Mouse (Mus musculus) liver, postnatal 0 days (tissue): ENCODE data around the gene Sypl2. TPM values are rescaled to one million over a fixed set of nuclear protein-coding genes. Genes with fewer than 3 reads are reported as not detected.
"Not testable (repeated sequence)": the region's sequence is repeated elsewhere in the genome, so short reads cannot be mapped to it uniquely, and the experiment has no call there.

Source experiments
- ATAC-seq: fragments of 200-750 bp; cut with Nextera tagmentation; 2 replicates; pipeline ENCODE4 v1.8.0; 2017; ENCODE audit warnings: mild to moderate bottlenecking, moderate library complexity
- DNase-seq: peaks from one replicate; pipeline ENCODE4 v3.0.0-alpha.2; 2016
- H3K27ac ChIP-seq: fragments of 300-500 bp; sonication (generic); 2 replicates; pipeline ENCODE4 v1.5.1; 2014; ENCODE audit warnings: antibody characterized with exemption, moderate library complexity, mild to moderate bottlenecking, low read depth
- H3K27me3 ChIP-seq: fragments of 300-500 bp; sonication (generic); 2 replicates; pipeline ENCODE4 v1.6.1; 2014; ENCODE audit warnings: low read length, control low read depth, mixed read lengths; ENCODE audit not compliant: insufficient read depth
- H3K36me3 ChIP-seq: fragments of 300-500 bp; sonication (generic); replicated peaks from 2 replicates; pipeline ENCODE4 v1.6.1; 2014; ENCODE audit warnings: mild to moderate bottlenecking, control low read depth, low read length, moderate library complexity, mixed read lengths; ENCODE audit not compliant: insufficient read depth
- H3K4me1 ChIP-seq: fragments of 300-500 bp; sonication (generic); 2 replicates; pipeline ENCODE4 v1.6.1; 2014; ENCODE audit warnings: antibody characterized with exemption, mild to moderate bottlenecking, control low read depth; ENCODE audit not compliant: insufficient read depth
- H3K4me2 ChIP-seq: fragments of 300-500 bp; sonication (generic); 2 replicates; pipeline ENCODE4 v1.6.1; 2014; ENCODE audit warnings: low read depth, mild to moderate bottlenecking, low read length, moderate library complexity, mixed read lengths
- H3K4me3 ChIP-seq: fragments of 300-500 bp; sonication (generic); 2 replicates; pipeline ENCODE4 v1.5.1; 2014; ENCODE audit warnings: low read depth, low read length
- H3K9ac ChIP-seq: fragments of 300-500 bp; sonication (generic); replicated peaks from 2 replicates; pipeline ENCODE4 v1.6.1; 2014; ENCODE audit warnings: mild to moderate bottlenecking, moderate library complexity
- H3K9me3 ChIP-seq: fragments of 300-500 bp; sonication (generic); 2 replicates; pipeline ENCODE4 v1.6.1; 2016; ENCODE audit warnings: mild to moderate bottlenecking, control low read depth, low read length, mixed read lengths
- CTCF ChIP-seq: sonication (generic); IDR thresholded peaks from 2 replicates; pipeline ENCODE4 v1.5.1; 2016; ENCODE audit warnings: antibody characterized with exemption, low read depth
- EP300 ChIP-seq: IDR thresholded peaks from 2 replicates; pipeline ENCODE4 v1.6.1; 2016; ENCODE audit warnings: antibody characterized with exemption, low read depth, mild to moderate bottlenecking
- WGBS: fragments of 180-500 bp; shearing (Covaris S2); extraction: QIAGEN DNeasy Blood & Tissue Kit; methylation state at CpG from one replicate; pipeline ENCODE4 v1.1.7; 2014; ENCODE audit not compliant: insufficient replicate concordance; 5-methylcytosine and 5-hydroxymethylcytosine counted together
- polyA plus RNA-seq: library from polyadenylated mRNA; unstranded; fragments of >200 nt; fragmentation: Nextera tagmentation; extraction: Ambion mirVana; gene quantifications from 2 replicates; pipeline ENCODE4 v1.2.1, GENCODE M21; 2015

Sypl2 gene
- polyA plus RNA-seq, 1 experiment from 2014 or later, result 0.05 TPM

GRCm38 (mm10) chr3:108241243-108241839 lies 14.9 kb upstream of the Sypl2 start:
- no peaks in the 10 kb centered on the region for H3K36me3 ChIP-seq
- H3K9ac ChIP-seq, result no peak overlapping the region
- H3K27ac ChIP-seq, result no peak overlapping the region
- no peak for TF ChIP-seq CTCF
- no peak for TF ChIP-seq EP300
- H3K4me1 ChIP-seq, result no peaks in the 10 kb centered on the region
- H3K9me3 ChIP-seq, result no peaks in the 10 kb centered on the region
- WGBS, result 81% methylated on average over 3 of the region's 3 CpGs
- no peak for ATAC-seq
- no peaks in the 10 kb centered on the region for H3K27me3 ChIP-seq
- H3K4me2 ChIP-seq, result no peak overlapping the region
- DNase-seq, result no peak
- H3K4me3 ChIP-seq, result no peak overlapping the region

GRCm38 (mm10) chr3:108237474-108238102 lies 11.1 kb upstream of the Sypl2 start:
- not testable (repeated sequence) for ATAC-seq, H3K4me1 ChIP-seq, H3K27ac ChIP-seq, H3K27me3 ChIP-seq, H3K9ac ChIP-seq, DNase-seq, H3K4me2 ChIP-seq, H3K36me3 ChIP-seq, H3K4me3 ChIP-seq, H3K9me3 ChIP-seq
- peak; percentile 45 for TF ChIP-seq CTCF
- WGBS, result 78% methylated on average over 4 of the region's 4 CpGs

- DNase-seq, result no peak
- H3K9me3 ChIP-seq, result no peaks in the 10 kb centered on the region
- no peak overlapping the region for H3K4me3 ChIP-seq
- TF ChIP-seq EP300, result no peak
- no peak for TF ChIP-seq CTCF
- no peak overlapping the region for H3K4me2 ChIP-seq
- ATAC-seq, result no peak
- no peak overlapping the region for H3K9ac ChIP-seq
- WGBS, result 69% methylated on average over 4 of the region's 4 CpGs
- H3K4me1 ChIP-seq, result no peaks in the 10 kb centered on the region
- H3K36me3 ChIP-seq, result no peaks in the 10 kb centered on the region
- H3K27me3 ChIP-seq, result peaks cover 16% of the 10 kb centered on the region
- no peak overlapping the region for H3K27ac ChIP-seq
These were observed 5.2 kb upstream of the Sypl2 start for GRCm38 (mm10) chr3:108231646-108232045.

GRCm38 (mm10) chr3:108227521-108227920 lies 1.1 kb upstream of the Sypl2 start:
- Histone ChIP-seq H3K4me2 (no peak overlapping the region), H3K4me3 (no peak overlapping the region), H3K27me3 (peaks cover 48% of the 10 kb centered on the region), H3K36me3 (no peaks in the 10 kb centered on the region), H3K9ac (no peak overlapping the region), H3K9me3 (no peaks in the 10 kb centered on the region), H3K4me1 (peaks cover 9% of the 10 kb centered on the region), H3K27ac (no peak overlapping the region)
- DNase-seq, result no peak
- no peak for ATAC-seq
- WGBS, result 63% methylated on average over 2 of the region's 2 CpGs
- TF ChIP-seq EP300 (no peak), CTCF (no peak)

GRCm38 (mm10) chr3:108225711-108226557 lies 514 bp downstream of the Sypl2 start:
- Histone ChIP-seq H3K9me3 (no peaks in the 10 kb centered on the region), H3K9ac (no peak overlapping the region), H3K27me3 (peaks cover 48% of the 10 kb centered on the region), H3K27ac (no peak overlapping the region), H3K4me2 (peak overlapping the region; percentile 75), H3K4me1 (peaks cover 9% of the 10 kb centered on the region), H3K4me3 (peak overlapping the region; percentile 47), H3K36me3 (no peaks in the 10 kb centered on the region)
- ATAC-seq (no peak), DNase-seq (no peak)
- WGBS, result 3% methylated on average over 58 of the region's 67 CpGs
- TF ChIP-seq EP300 (no peak), CTCF (no peak)

- peaks cover 25% of the 10 kb centered on the region for H3K27me3 ChIP-seq
- H3K4me2 ChIP-seq, result no peak overlapping the region
- no peaks in the 10 kb centered on the region for H3K36me3 ChIP-seq
- no peak overlapping the region for H3K9ac ChIP-seq
- H3K4me3 ChIP-seq, result no peak overlapping the region
- H3K27ac ChIP-seq, result no peak overlapping the region
- 64% methylated on average over 3 of the region's 3 CpGs for WGBS
- no peaks in the 10 kb centered on the region for H3K9me3 ChIP-seq
- TF ChIP-seq EP300 (no peak), CTCF (no peak)
- H3K4me1 ChIP-seq, result no peaks in the 10 kb centered on the region
- DNase-seq, result no peak
- ATAC-seq, result no peak
These were observed 5.8 kb downstream of the Sypl2 start for GRCm38 (mm10) chr3:108220661-108221060.
